Mouse (Mus musculus) midbrain, embryonic 12.5 days (tissue): ENCODE data around the gene Art2b. TPM values are rescaled to one million over a fixed set of nuclear protein-coding genes. Genes with fewer than 3 reads are reported as not detected.
"Not testable (repeated sequence)": the region's sequence is repeated elsewhere in the genome, so short reads cannot be mapped to it uniquely, and the experiment has no call there.

Experiments
- ATAC-seq: fragments of 200-750 bp; cut with Nextera tagmentation; 2 replicates; pipeline ENCODE4 v1.8.0; 2017; ENCODE audit warnings: low read depth, moderate TSS enrichment, moderate library complexity; ENCODE audit not compliant: low FRiP score
- H3K27ac ChIP-seq: fragments of 300-500 bp; sonication (generic); replicated peaks from 2 replicates; pipeline ENCODE4 v1.5.1; 2016; ENCODE audit warnings: mild to moderate bottlenecking
- H3K27me3 ChIP-seq: fragments of 300-500 bp; sonication (generic); 2 replicates; pipeline ENCODE4 v1.6.1; 2016; ENCODE audit warnings: mild to moderate bottlenecking
- H3K36me3 ChIP-seq: fragments of 300-500 bp; sonication (generic); 2 replicates; pipeline ENCODE4 v1.6.1; 2016
- H3K4me1 ChIP-seq: fragments of 300-500 bp; sonication (generic); 2 replicates; pipeline ENCODE4 v1.6.1; 2016
- H3K4me2 ChIP-seq: fragments of 300-500 bp; sonication (generic); replicated peaks from 2 replicates; pipeline ENCODE4 v1.6.1; 2016; ENCODE audit warnings: mild to moderate bottlenecking, moderate library complexity
- H3K4me3 ChIP-seq: fragments of 300-500 bp; sonication (generic); 2 replicates; pipeline ENCODE4 v1.5.1; 2016; ENCODE audit warnings: mild to moderate bottlenecking
- H3K9ac ChIP-seq: fragments of 300-500 bp; sonication (generic); replicated peaks from 2 replicates; pipeline ENCODE4 v1.6.1; 2016; ENCODE audit warnings: mild to moderate bottlenecking, moderate library complexity
- H3K9me3 ChIP-seq: fragments of 300-500 bp; sonication (generic); 2 replicates; pipeline ENCODE4 v1.6.1; 2016; ENCODE audit warnings: mild to moderate bottlenecking
- WGBS: fragments of 180-500 bp; shearing (Covaris S2); methylation state at CpG from one replicate; pipeline ENCODE4 v1.1.7; 2016; 5-methylcytosine and 5-hydroxymethylcytosine counted together
- polyA plus RNA-seq: library from polyadenylated mRNA; unstranded; fragments of >200 nt; fragmentation: Nextera tagmentation; extraction: Ambion mirVana; gene quantifications from 2 replicates; pipeline ENCODE4 v1.2.1, GENCODE M21; 2016

Art2b gene
- not detected in 2 replicates for polyA plus RNA-seq

DNA sequence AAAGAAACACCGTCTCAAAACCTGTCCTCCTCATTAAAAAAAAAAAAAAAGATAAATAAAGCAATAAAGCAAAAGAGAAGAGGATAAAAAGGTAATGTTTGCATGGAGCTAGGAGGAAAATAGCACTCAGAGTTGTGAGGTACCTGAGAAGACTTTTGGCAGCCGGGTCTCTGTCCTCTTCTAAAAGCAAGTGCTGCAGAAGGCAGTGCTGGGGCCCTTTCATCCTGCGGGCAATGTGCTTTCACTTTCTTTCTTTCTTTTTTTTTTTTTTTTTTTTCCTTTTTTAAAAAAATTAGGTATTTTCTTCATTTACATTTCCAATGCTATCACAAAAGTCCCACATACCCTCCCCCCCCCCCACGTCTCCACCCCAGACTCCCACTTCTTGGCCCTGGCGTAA, at the start of gene Art2b:
Art2b (minus strand) TSS at position 193 of the 400 bp plus-strand sequence.
- Histone ChIP-seq H3K36me3 (no peaks in the 10 kb centered on the region), H3K27ac (no peak within 1 kb of the TSS), H3K9ac (no peak within 1 kb of the TSS), H3K27me3 (no peaks in the 10 kb centered on the region), H3K4me2 (no peak within 1 kb of the TSS), H3K4me1 (no peaks in the 10 kb centered on the region), H3K4me3 (no peak within 1 kb of the TSS), H3K9me3 (no peaks in the 10 kb centered on the region)
- no peak for ATAC-seq
- 91% methylated on average over 5 of the region's 5 CpGs for WGBS

DNA sequence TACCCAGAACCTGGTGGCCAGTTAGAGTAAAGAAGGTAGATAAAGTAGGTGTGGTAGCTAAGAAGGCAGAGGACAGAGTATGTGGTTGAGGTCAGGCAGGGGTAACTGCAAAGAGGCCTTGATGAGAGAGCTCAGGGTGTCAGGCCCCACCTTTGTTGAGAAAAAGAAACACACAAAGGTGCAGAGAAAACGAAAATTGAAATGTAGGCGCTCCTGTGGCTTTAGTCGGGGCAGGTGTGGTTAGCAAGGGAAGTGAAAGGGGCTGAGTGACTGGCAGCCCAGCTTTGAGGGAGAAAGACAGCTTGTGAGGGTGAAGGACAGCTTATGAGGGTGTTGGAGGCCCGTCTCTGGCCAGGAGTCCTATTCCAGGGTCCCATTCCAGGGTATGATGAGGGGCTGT, 49.1 kb upstream of the Art2b start:
- H3K9ac ChIP-seq: no peak overlapping the region
- H3K4me3 ChIP-seq: no peak overlapping the region
- H3K9me3 ChIP-seq: no peaks in the 10 kb centered on the region
- no peaks in the 10 kb centered on the region for H3K27me3 ChIP-seq
- ATAC-seq: no peak
- H3K4me2 ChIP-seq: no peak overlapping the region
- no peaks in the 10 kb centered on the region for H3K4me1 ChIP-seq
- WGBS: 84% methylated on average over 4 of the region's 4 CpGs
- H3K27ac ChIP-seq: no peak overlapping the region
- no peaks in the 10 kb centered on the region for H3K36me3 ChIP-seq

DNA sequence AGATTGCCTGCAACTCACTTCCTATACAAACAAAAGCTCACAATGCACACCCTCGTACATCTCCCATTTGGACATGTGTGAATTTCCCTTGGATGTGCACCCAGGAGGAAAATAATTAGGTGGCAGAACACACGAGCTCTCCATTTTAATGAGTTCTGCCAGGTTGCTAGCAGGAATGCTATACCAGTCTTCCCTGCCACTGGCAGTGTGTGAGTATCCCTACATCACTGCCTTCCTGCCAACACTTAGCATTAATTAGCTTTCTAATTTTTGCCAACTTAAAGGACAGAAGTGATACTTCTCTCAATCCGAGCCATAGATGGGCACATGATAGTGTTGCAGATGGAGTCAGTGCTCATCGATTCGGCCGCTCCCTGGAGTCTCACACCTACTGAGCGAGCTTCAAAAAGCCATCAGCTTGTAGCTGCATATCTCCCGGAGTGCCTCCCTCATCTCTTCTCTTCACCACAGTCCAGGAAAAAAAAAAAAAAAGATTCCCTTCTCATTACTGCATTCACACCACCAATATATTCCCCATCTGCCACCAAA, 48.3 kb upstream of the Art2b start:
- WGBS: 90% methylated on average over 8 of the region's 8 CpGs

DNA sequence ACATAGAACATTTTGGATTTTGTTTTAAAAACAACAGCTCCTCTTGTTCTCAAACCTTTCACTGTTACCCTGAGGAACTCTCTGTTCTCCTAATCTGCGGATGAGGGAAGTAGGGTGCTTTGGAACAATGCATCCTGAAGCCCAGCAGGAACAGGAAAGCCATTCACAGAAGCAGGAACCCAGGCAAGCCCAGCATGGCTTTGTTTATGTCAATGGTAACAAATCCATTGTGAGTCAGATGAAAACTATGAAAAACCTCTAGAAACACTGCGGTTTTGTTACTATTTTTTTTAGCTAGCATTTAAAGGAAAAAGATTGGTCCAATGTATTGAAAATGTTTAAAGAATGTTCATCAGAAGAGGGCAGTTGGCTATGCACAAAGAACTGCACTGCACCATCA, 43.1 kb upstream of the Art2b start:
- Histone ChIP-seq H3K4me1 (peaks cover 3% of the 10 kb centered on the region; the same call in 1 of the 2 replicates), H3K4me2 (no peak overlapping the region), H3K27me3 (no peaks in the 10 kb centered on the region), H3K27ac (no peak overlapping the region), H3K9me3 (no peaks in the 10 kb centered on the region), H3K9ac (no peak overlapping the region), H3K4me3 (no peak overlapping the region), H3K36me3 (no peaks in the 10 kb centered on the region)
- ATAC-seq: no peak
- WGBS: 55% methylated on average over 2 of the region's 2 CpGs

More for the DNA sequence above, 48.3 kb upstream of the Art2b start:
- Histone ChIP-seq H3K9me3 (no peaks in the 10 kb centered on the region), H3K9ac (no peak overlapping the region), H3K4me3 (no peak overlapping the region), H3K36me3 (no peaks in the 10 kb centered on the region), H3K4me1 (no peaks in the 10 kb centered on the region), H3K27ac (no peak overlapping the region), H3K4me2 (no peak overlapping the region), H3K27me3 (no peaks in the 10 kb centered on the region)
- no peak for ATAC-seq

DNA sequence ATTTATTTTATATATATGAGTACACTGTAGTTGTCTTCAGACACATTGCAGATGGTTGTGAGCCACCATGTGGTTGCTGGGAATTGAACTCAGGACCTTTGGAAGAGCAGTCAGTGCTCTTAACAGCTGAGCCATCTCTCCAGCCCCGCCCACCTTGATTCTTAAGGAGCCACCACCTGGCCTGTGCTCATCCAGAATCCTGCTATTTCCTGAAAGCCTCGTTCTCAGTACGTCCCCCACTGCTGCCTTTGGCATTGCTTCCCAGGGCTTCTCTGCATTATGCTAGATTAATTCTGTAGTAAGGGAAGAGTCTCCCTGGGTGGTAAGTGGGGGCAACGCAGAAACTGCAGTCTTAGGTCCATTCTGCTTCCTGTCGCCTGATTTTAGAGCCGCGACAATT, 41.8 kb upstream of the Art2b start:
- not testable (repeated sequence) for H3K4me1 ChIP-seq, H3K9me3 ChIP-seq, H3K4me2 ChIP-seq, H3K27me3 ChIP-seq, H3K9ac ChIP-seq, H3K36me3 ChIP-seq, ATAC-seq, H3K27ac ChIP-seq, H3K4me3 ChIP-seq
- WGBS: 67% methylated on average over 7 of the region's 7 CpGs

DNA sequence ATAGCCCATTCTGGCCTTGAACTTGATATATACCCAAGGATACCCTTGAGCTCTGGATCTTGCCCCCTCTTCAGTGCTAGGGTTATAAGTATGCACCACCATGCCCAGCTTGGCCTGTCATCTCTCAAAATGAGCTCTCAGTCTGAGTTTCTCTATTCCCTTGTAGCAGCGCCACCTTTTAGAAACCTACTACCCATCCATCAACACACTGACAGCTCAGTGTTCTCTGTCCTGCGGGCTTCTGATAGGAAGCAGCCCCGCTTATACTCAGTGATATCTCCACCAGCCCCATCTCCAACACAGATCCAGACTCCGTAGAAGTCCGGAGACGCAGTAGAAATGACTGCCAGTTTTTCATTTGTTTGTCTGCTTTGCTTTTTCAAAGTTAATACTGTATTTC, 38.9 kb upstream of the Art2b start:
- peaks cover 9% of the 10 kb centered on the region for H3K4me1 ChIP-seq
- H3K4me3 ChIP-seq: no peak overlapping the region
- no peaks in the 10 kb centered on the region for H3K9me3 ChIP-seq
- H3K27me3 ChIP-seq: no peaks in the 10 kb centered on the region
- no peak overlapping the region for H3K27ac ChIP-seq
- WGBS: 91% methylated on average over 6 of the region's 6 CpGs
- no peaks in the 10 kb centered on the region for H3K36me3 ChIP-seq
- H3K4me2 ChIP-seq: no peak overlapping the region
- no peak overlapping the region for H3K9ac ChIP-seq
- no peak for ATAC-seq

DNA sequence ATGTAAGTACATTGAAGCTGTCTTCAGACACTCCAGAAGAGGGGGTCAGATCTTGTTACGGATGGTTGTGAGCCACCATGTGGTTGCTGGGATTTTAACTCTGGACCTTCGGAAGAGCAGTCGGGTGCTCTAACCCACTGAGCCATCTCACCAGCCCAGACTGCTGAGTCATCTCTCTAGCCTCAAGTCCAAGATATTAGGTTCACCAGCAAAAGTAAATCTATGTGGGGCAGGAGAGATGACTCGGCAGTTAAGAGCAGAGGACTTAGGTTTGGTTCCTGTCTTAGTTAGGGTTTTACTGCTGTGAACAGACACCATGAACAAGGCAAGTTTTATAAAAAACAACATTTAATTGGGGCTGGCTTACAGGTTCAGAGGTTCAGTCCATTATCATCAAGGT, 36.5 kb upstream of the Art2b start:
- H3K4me1 ChIP-seq, H3K9me3 ChIP-seq, H3K4me2 ChIP-seq, H3K27ac ChIP-seq, H3K4me3 ChIP-seq, H3K27me3 ChIP-seq, H3K9ac ChIP-seq, ATAC-seq, H3K36me3 ChIP-seq: not testable (repeated sequence)
- WGBS: 85% methylated on average over 4 of the region's 4 CpGs

DNA sequence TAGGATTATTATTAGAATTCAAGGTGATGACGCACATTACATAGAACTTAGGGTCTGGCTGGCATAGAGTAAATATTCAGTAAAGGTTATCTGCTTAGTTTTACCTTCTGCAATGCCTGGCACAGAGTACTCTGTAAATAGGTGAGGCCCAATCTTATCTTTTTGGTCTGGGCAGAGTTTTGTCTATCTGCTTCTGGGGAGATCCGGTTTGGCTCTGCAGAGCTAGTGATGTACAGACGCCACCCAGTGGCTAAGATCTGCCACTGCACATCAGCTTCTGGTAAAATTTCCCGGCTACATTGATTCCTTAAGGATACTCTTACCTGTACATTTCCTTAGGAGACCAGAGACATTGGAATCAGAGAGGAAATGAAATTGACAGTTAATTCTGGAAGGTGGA, 35.0 kb upstream of the Art2b start:
- Histone ChIP-seq H3K4me2 (no peak overlapping the region), H3K4me3 (no peak overlapping the region), H3K27ac (no peak overlapping the region), H3K9me3 (no peaks in the 10 kb centered on the region), H3K27me3 (no peaks in the 10 kb centered on the region), H3K9ac (no peak overlapping the region), H3K36me3 (no peaks in the 10 kb centered on the region), H3K4me1 (peaks cover 9% of the 10 kb centered on the region)
- no peak for ATAC-seq
- 27% methylated on average over 4 of the region's 4 CpGs for WGBS

DNA sequence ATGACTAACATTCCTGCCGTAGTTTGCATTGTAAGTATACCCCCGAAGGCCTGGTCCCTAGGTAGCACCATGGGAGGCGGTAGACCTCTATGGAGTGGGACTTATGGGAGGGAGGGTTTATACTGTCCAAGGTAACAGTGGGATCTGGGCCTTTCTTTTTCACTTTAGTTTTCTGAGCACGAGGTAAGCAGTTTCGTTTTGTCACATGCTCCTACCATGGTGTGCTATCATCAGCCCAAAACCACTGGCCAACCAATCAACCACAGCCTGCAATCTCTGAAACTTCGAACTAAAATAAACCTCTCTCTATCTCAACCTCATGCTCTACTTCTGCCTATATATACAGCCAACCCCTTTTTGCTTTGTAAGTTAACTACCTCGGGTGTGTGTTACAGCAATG, 32.9 kb upstream of the Art2b start:
- Histone ChIP-seq H3K4me1 (peaks cover 5% of the 10 kb centered on the region; the same call in 1 of the 2 replicates), H3K27ac (no peak overlapping the region), H3K36me3 (no peaks in the 10 kb centered on the region), H3K27me3 (no peaks in the 10 kb centered on the region), H3K4me3 (no peak overlapping the region), H3K4me2 (no peak overlapping the region), H3K9ac (no peak overlapping the region), H3K9me3 (no peaks in the 10 kb centered on the region)
- no peak for ATAC-seq
- 85% methylated on average over 7 of the region's 7 CpGs for WGBS

DNA sequence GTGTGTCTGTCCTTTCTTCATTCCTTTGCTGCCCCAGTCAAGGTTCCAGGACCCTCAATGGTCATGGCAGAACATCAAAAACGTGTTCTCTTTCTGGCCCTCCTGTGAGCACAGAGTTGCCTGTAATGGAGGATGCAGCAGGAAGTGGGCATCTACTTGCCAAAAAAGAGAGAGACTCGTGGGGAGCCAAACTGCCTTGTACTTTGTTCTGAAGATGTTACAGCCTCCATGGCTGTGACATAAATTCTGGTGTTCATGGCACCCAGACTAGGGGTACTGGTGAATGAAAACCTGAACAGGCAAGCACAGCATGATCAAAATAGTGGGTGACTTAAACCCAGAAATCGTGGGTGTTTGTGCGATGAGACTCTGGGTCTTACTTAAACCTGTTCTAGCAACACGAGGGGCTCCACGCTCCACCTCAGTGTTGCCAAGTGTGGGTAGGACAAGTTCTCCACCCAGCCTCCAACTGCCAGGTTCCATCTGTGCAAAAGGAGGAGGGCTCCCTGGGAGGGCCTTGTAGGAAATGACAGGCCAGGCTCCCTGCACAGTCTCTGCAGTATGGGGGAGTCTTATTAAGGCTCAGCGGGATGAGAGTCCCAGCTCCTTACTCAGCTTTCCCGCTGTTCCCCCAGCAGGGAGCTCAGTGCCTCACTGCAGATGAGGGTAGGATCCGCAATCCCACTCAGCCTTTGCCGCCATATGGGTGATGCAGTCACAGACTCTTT, 32.2 kb upstream of the Art2b start:
- H3K36me3 ChIP-seq: no peaks in the 10 kb centered on the region
- no peaks in the 10 kb centered on the region for H3K27me3 ChIP-seq
- H3K9me3 ChIP-seq: no peaks in the 10 kb centered on the region
- no peak overlapping the region for H3K4me3 ChIP-seq
- 70% methylated on average over 10 of the region's 10 CpGs for WGBS
- no peak overlapping the region for H3K4me2 ChIP-seq
- no peak for ATAC-seq
- H3K9ac ChIP-seq: no peak overlapping the region
- H3K27ac ChIP-seq: no peak overlapping the region
- H3K4me1 ChIP-seq: no peaks in the 10 kb centered on the region

DNA sequence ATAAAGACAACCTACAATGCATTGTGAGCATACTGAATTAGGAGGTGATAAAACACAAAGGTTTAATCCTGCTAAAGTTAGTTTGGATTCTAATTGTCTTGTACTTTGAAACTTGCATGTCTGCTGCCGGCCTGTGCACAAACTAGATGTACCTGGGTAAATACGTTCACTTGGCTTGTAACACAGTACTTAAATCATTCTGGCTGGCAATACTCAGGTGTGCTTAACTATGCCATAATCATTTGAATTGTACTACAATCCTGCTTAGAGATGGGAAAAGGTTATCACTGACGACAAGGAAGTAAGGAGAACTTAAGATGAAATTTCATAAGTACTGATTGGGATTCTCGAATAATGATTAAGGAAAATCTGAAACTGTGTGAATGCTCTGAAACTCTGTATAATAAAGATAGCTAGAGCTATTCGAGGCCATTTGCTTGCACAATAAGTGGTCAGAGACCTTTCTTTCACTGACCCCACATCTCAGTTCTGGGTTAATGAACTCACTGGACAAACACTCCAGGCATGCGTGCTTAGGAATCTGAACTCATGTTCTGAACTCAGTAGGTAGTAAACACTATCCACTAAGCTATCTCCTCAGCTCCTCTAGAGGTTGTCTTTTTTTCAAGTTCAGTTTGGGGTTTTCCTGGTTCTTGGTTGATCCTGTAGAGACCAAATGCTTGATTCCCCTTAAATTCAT, 30.9 kb upstream of the Art2b start:
- Histone ChIP-seq H3K4me3 (no peak overlapping the region), H3K36me3 (no peaks in the 10 kb centered on the region), H3K9me3 (no peaks in the 10 kb centered on the region), H3K4me2 (no peak overlapping the region), H3K9ac (no peak overlapping the region), H3K4me1 (no peaks in the 10 kb centered on the region), H3K27me3 (no peaks in the 10 kb centered on the region), H3K27ac (no peak overlapping the region)
- WGBS: 87% methylated on average over 6 of the region's 6 CpGs
- ATAC-seq: no peak

DNA sequence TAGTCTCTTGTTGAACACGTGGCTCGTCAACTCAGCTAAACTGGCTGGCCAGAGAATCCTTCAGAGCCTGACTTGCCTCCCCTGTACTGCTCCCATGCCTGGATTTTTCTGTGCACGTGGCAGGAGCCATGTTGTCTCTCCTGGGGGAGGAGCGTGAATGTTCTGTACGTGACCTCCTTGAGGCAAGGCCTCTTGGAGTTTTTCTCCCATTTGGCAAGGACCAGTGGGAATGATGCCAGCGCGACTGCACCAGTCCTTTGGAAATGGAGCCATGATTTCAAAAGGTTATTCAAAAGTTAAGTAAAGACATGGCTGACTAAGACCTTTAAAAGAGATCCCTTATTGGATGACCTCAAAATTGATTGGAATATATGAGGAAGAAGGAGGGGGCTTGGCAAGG, 30.0 kb upstream of the Art2b start:
- Histone ChIP-seq H3K27me3 (no peaks in the 10 kb centered on the region), H3K4me3 (no peak overlapping the region), H3K36me3 (no peaks in the 10 kb centered on the region), H3K4me2 (no peak overlapping the region), H3K9me3 (no peaks in the 10 kb centered on the region), H3K9ac (no peak overlapping the region), H3K4me1 (no peaks in the 10 kb centered on the region), H3K27ac (no peak overlapping the region)
- ATAC-seq: no peak
- 78% methylated on average over 7 of the region's 7 CpGs for WGBS
